Mouse (Mus musculus): ENCODE data around the gene Rtp3.

The Rtp3 gene

GRCm38 (mm10) chr9:110945926-110946325 is 44.5 kb downstream of the Rtp3 start, which contains the start of gene Tdgf1:
TSS of gene Tdgf1 (minus strand) at chr9:110946158.
- no peak for DNase-seq (ENCODE audit: low spot score in 2 of 2)

- no peak for DNase-seq (ENCODE audit: low spot score in 2 of 2)
Measured at GRCm38 (mm10) chr9:110945343-110945742, 45.0 kb downstream of the Rtp3 start.

GRCm38 (mm10) chr9:110944265-110944664 is 46.1 kb downstream of the Rtp3 start:
- no peak for DNase-seq (ENCODE audit: low spot score in 2 of 2)

GRCm38 (mm10) chr9:110937506-110938490 is 52.6 kb downstream of the Rtp3 start:
- no peak for DNase-seq (ENCODE audit: low spot score in 2 of 2)

DNA sequence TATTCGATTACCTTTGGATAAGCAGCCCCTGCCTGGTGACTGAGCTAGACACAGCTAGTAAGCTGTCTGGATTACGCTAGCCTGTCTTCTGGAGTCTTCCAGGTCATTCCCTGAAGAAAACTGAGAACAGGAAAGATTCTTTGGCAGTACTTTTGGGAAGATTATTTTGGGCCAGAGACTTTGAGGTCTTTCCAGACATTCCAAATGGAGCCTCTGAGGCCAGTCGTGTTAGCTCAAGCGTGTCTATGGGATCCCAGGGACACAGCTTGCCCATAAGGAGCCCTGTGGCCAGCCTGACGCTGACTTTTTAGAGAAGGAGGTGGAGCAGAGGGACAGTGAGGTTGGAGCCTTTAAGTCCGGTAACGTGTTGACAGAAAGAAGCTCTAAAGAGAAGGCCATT is 54.4 kb downstream of the Rtp3 start:
- peak; percentile 50 to 55 for DNase-seq (ENCODE audit: low spot score in 2 of 2)
